Mouse (Mus musculus) colon, adult 2 months (tissue): ENCODE measurements around the gene Krtap27-1. TPM values are rescaled to one million over a fixed set of nuclear protein-coding genes. Genes with fewer than 3 reads are reported as not detected.

ENCODE experiments used
- polyA plus RNA-seq: library from polyadenylated mRNA; depleted of rRNA; stranded (reverse); fragments of >200 nt; gene quantifications from 2 replicates; pipeline ENCODE4 v1.2.3, GENCODE M21; 2012; rRNA removed

Gene Krtap27-1
- not detected in 2 replicates for polyA plus RNA-seq

GRCm38 (mm10) chr16:88671571-88671970 lies at the start of gene Krtap27-1:
TSS of gene Krtap27-1 (minus strand) at chr16:88671671.

GRCm38 (mm10) chr16:88707496-88708012 lies 36.1 kb upstream of the Krtap27-1 start, which contains the start of gene 2310061N02Rik:
TSS of gene 2310061N02Rik (minus strand) at chr16:88707962.

GRCm38 (mm10) chr16:88647358-88647846 lies 24.1 kb downstream of the Krtap27-1 start, which contains the start of gene Krtap26-1:
TSS of gene Krtap26-1 (minus strand) at chr16:88647796.

GRCm38 (mm10) chr16:88627566-88627965 lies 43.9 kb downstream of the Krtap27-1 start, which contains the start of gene 2310079G19Rik:
TSS of gene 2310079G19Rik (minus strand) at chr16:88627666.

Other genes with a start within 250 kb of the Krtap27-1 start
- gene Cldn17, start 164.7 kb downstream of the Krtap27-1 start, polyA plus RNA-seq: not detected in 2 replicates
- 40.5 and 44.3 TPM in 2 replicates for gene Cldn8, start 108.5 kb downstream of the Krtap27-1 start, polyA plus RNA-seq
- not detected in 2 replicates for gene Krtap24-1, start 59.4 kb downstream of the Krtap27-1 start, polyA plus RNA-seq
- gene 2310079G19Rik, start 44.0 kb downstream of the Krtap27-1 start, polyA plus RNA-seq: 28.8 and 37.2 TPM in 2 replicates
- 0.12 TPM in 1 of 2 replicates, not detected in the other for gene Krtap26-1, start 23.9 kb downstream of the Krtap27-1 start, polyA plus RNA-seq
- gene 2310061N02Rik, start 36.3 kb upstream of the Krtap27-1 start, polyA plus RNA-seq: not detected in 2 replicates
- not detected in 2 replicates for gene Krtap13-1, start 57.2 kb upstream of the Krtap27-1 start, polyA plus RNA-seq
- gene Krtap13, start 80.0 kb upstream of the Krtap27-1 start, polyA plus RNA-seq: 1.9 and 2.4 TPM in 2 replicates
- 0.29 and 1.1 TPM in 2 replicates for gene 2310034C09Rik, start 87.2 kb upstream of the Krtap27-1 start, polyA plus RNA-seq
- gene 2310057N15Rik, start 102.5 kb upstream of the Krtap27-1 start, polyA plus RNA-seq: not detected in 2 replicates
- gene Gm5965, start 106.2 kb upstream of the Krtap27-1 start, polyA plus RNA-seq: not detected in 2 replicates
- gene Gm20741, start 140.5 kb upstream of the Krtap27-1 start, polyA plus RNA-seq: not detected in 2 replicates
- gene Krtap15, start 148.5 kb upstream of the Krtap27-1 start, polyA plus RNA-seq: not detected in 2 replicates
- not detected in 2 replicates for gene Krtap14, start 154.5 kb upstream of the Krtap27-1 start, polyA plus RNA-seq
- not detected in 2 replicates for gene Krtap19-1, start 197.7 kb upstream of the Krtap27-1 start, polyA plus RNA-seq
- gene Krtap19-2, start 202.6 kb upstream of the Krtap27-1 start, polyA plus RNA-seq: not detected in 2 replicates
- gene Krtap19-3, start 206.4 kb upstream of the Krtap27-1 start, polyA plus RNA-seq: not detected in 2 replicates
- not detected in 2 replicates for gene Krtap19-4, start 213.4 kb upstream of the Krtap27-1 start, polyA plus RNA-seq
- gene Krtap19-5, start 224.8 kb upstream of the Krtap27-1 start, polyA plus RNA-seq: not detected in 2 replicates